Mouse (Mus musculus) erythroid progenitor cell, adult 5-6 weeks (primary cell): ENCODE measurements around the gene Bace2. TPM values are rescaled to one million over a fixed set of nuclear protein-coding genes. Genes with fewer than 3 reads are reported as not detected.

ENCODE experiments used
- ATAC-seq: replicated peaks from 2 replicates; pipeline ENCODE4 v1.8.0; 2016; ENCODE audit warnings: moderate number of reproducible peaks, mild to moderate bottlenecking, moderate TSS enrichment, inconsistent platforms; ENCODE audit not compliant: poor library complexity, low FRiP score, severe bottlenecking
- total RNA-seq, 2 experiments: library from RNA; stranded (forward) in 1 of 2; stranded (reverse) in 1 of 2; fragments of 150-400 nt in 1 of 2; fragments of 186-747, 209-891 nt in 1 of 2; gene quantifications; 2 replicates each; pipeline versions ENCODE4 v1.2.3 to v1.2.4; 2015 to 2017; ENCODE audit warnings: low replicate concordance in 2 of 2

Bace2 gene
- total RNA-seq (2015; ENCODE audit: low replicate concordance) = not detected in 2 replicates
- total RNA-seq (2017; ENCODE audit: low replicate concordance) = not detected in 2 replicates

- ATAC-seq = no peak
Measured at GRCm38 (mm10) chr16:97356499-97357187, at the start of gene Bace2. Bace2 (plus strand) TSS chr16:97356742.

- ATAC-seq = no peak
Measured at GRCm38 (mm10) chr16:97307594-97307993, 48.9 kb upstream of the Bace2 start.

GRCm38 (mm10) chr16:97309796-97310569 lies 46.6 kb upstream of the Bace2 start:
- ATAC-seq = no peak

DNA sequence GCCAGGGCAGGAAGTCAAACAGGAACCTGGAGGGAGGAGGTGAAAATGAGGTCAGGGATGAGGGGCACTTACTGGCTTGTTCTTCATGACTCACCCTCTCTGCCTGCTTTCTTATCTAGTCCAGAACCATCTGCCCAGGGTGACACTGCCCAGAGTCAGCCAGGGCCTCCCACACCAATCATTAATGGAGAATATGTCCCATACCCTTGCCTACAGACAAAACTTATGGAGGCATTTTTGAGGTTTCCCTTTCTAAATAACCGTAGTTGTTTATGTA lies 46.0 kb upstream of the Bace2 start:
- ATAC-seq = no peak

- ATAC-seq = no peak
Measured at GRCm38 (mm10) chr16:97312960-97313686, 43.4 kb upstream of the Bace2 start.

- ATAC-seq = no peak
Measured at GRCm38 (mm10) chr16:97321576-97321975, 35.0 kb upstream of the Bace2 start.

DNA sequence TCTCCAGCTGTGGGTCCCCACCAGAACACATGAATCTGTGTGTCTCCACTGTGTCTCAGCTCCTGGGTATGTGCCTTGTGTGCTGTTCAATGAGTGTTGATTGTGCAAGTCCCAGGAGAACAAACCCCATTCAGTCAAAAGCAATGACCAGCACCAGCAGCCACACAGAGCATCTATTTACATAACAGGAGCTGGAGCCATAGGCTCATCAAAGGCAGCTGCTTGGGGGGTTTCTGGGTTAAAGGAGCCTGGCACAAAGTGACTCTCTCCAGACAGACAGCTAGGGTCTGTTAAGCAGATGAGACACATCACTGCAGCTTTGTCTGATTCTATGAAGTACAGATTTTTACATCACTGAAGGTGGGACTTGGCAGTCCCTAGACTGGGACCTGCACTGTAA lies 33.9 kb upstream of the Bace2 start:
- no peak for ATAC-seq

GRCm38 (mm10) chr16:97325975-97326374 lies 30.6 kb upstream of the Bace2 start:
- ATAC-seq = no peak

- ATAC-seq = no peak
Measured at GRCm38 (mm10) chr16:97328602-97329001, 27.9 kb upstream of the Bace2 start.

DNA sequence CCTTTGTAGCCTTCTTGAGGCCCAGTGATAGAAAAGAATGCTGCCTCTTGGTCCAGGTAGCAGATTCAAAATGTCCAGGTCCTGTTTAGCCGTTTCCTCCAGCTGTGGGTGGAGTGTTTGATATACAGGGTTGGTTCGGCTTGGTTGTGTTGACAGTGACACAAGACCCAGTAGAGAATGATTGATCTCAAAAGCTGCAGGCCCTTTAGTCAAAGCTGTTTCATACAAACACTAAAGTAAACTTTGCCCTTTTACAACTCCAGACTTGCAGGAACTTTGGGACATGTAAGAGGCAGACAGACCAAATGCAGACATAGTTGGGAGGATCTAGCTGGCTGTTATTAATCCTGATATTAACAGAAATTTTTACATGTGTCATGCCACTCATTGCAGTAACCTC lies 3.5 kb upstream of the Bace2 start:
- ATAC-seq = no peak

- ATAC-seq = no peak
Measured at GRCm38 (mm10) chr16:97354632-97355031, 1.9 kb upstream of the Bace2 start.

DNA sequence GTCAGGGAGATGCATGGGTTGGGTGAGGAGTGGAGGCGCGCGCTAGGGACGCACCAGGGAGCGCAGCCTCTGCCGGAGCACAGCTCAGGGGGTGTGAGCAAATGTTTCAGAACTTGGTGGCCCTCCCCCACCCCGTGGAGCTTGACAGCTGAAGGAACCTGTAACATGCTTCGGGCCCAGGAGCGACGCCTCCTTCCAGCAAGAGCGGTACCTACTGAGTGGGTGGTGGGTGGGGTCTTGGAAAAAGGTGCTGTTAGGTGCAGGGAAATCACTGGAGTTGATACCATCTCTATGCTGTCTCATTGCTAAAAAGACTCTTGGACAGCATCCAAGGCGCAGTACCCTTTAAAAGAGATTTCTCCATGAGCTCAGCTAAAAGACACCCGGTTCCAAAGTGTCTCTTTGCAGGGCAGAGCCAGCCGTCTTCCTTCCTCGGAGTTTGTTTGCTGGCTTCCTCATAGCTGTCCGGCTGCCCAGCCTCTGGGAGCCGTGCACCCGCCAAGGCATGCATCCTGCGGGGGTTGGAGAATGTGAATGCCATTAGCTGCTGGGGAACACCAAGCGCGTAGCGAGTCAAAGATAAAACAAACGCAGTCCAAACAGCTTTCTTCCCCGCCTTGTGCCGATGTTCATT lies 763 bp downstream of the Bace2 start:
- ATAC-seq = no peak

GRCm38 (mm10) chr16:97362231-97362888 lies 5.8 kb downstream of the Bace2 start:
- no peak for ATAC-seq

DNA sequence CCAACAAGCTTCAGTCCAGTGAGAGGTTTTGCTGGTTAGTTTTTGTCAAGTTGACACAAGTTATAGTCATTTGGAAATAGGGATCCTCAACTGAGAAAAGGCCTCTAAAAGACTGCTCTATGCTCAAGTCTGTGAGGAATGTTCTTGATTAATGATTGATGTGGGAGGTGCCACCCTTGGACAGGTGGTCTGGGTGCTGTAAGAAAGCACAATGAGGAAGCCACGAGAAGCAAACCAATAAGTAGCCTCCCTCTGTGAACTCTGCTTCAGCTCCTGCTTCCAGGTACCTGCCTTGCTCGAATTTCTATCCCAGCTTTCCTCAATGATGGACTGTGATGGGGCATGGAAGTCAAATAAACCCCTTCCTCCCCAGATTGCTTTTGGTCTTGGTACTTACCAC lies 9.6 kb downstream of the Bace2 start:
- no peak for ATAC-seq

- ATAC-seq = no peak
Measured at GRCm38 (mm10) chr16:97370258-97370657, 13.7 kb downstream of the Bace2 start.

- ATAC-seq = no peak
Measured at GRCm38 (mm10) chr16:97387955-97388354, 31.4 kb downstream of the Bace2 start.

- ATAC-seq = no peak
Measured at GRCm38 (mm10) chr16:97391289-97391688, 34.7 kb downstream of the Bace2 start.

- no peak for ATAC-seq
Measured at GRCm38 (mm10) chr16:97391701-97392384, 35.3 kb downstream of the Bace2 start.

- no peak for ATAC-seq
Measured at GRCm38 (mm10) chr16:97396436-97396835, 39.9 kb downstream of the Bace2 start.
